Mouse (Mus musculus): Measurements from ENCODE around the gene Prdm8.
A peak's percentile ranks its signal among the peaks of the same experiment; 100 is the strongest.

Gene Prdm8

DNA sequence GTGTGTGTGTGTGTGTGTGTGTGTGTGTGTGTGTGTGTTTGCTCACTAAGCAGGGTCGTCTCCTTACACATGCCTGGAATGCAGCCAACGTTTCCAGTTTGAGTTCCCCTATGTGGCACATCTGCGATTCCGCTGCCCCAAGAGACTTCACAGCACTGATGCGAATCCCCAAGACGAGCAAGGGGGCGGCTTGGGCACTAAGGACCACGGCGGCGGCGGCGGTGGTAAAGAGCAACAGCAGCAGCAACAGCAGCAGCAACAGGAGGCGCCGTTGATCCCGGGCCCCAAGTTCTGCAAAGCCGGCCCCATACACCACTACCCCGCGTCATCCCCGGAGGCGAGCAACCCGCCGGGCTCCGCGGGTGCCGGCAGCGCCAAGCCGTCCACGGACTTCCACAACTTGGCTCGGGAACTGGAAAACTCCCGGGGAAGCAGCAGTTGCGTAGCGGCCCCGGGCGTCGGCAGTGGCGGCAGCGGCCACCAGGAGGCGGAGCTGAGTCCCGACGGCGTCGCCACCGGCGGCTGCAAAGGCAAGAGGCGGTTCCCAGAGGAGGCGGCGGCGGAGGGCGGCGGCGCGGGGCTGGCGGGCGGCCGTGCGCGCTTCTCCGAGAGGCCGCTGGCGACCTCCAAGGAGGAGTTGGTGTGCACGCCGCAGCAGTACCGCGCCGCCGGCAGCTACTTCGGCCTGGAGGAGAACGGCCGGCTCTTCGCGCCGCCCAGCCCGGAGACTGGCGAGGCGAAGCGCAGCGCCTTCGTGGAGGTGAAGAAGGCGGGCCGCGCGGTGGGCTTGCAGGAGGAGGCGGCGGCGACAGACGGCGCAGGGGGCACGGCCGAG is 18.2 kb downstream of the Prdm8 start:
- peak; percentile 85 for DNase-seq (ENCODE audit: low spot score)

DNA sequence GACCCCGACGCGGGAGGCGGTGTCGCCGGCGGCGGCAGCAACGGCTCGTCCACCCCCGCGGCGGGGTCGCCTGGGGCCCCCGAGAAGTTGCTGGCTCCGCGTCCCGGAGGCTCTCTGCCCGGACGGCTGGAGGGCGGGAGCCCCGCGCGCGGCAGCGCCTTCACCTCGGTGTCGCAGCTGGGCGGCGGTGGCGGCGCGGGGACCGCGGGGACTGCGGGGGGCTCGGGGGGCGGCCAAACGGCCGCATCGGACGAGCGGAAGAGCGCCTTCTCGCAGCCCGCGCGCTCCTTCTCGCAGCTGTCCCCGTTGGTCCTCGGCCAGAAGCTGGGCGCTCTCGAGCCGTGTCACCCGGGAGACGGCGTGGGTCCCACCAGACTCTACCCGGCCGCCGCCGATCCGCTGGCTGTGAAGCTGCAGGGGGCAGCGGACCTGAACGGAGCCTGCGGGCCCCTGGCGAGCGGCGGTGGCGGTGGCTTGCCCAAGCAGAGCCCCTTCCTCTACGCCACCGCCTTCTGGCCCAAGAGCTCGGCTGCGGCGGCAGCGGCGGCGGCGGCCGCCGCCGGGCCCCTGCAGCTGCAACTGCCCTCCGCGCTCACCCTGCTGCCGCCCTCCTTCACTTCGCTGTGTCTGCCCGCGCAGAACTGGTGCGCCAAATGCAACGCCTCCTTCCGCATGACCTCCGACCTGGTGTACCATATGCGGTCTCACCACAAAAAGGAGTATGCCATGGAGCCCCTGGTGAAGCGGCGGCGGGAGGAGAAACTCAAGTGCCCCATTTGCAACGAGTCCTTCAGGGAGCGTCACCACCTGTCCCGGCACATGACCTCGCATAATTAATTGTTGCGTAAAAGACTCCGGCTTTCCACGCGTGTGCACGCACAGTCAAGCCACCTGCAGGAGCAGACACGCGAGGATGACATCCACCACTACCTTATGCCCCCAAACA is 19.1 kb downstream of the Prdm8 start:
- DNase-seq (ENCODE audit: low spot score): peak; percentile 69

- DNase-seq (ENCODE audit: low spot score): peak; percentile 27
Observed at GRCm38 (mm10) chr5:98189181-98190180, 22.5 kb downstream of the Prdm8 start.

DNA sequence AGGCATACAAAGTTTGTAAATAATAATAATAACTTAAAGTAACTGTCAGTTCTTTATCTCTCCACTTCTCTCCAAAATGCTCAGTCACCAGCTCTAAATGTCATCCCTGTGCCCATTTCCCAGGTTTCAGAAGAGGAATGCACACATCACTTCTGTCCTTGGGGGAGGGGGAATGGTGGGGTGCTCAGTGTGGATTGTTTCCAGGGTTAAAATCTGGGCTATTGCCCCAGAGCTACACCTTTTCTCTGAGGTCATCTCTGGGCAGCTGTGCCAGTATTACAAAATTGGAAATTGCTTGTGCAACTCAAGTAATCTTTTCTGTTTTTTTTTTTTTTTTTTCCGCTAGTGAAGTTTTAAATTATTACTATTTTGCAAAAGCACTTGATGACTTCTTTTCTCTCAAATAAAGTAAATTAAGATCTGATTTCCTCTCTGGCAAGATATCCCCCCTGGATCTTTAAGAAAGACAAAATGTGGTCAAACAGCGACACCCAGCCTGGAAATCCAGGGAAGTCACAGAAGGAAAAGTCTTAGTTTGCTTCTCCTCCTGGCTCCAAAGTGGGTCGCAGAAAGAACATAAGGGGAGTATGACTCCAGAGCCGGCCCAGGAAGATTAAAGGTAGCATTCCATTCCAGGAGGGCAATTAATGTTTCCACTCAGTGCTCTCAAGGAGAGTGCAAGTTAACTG is 25.4 kb downstream of the Prdm8 start:
- DNase-seq (ENCODE audit: low spot score): no peak

- DNase-seq (ENCODE audit: low spot score): no peak
Observed at GRCm38 (mm10) chr5:98194959-98195358, 28.0 kb downstream of the Prdm8 start.

DNA sequence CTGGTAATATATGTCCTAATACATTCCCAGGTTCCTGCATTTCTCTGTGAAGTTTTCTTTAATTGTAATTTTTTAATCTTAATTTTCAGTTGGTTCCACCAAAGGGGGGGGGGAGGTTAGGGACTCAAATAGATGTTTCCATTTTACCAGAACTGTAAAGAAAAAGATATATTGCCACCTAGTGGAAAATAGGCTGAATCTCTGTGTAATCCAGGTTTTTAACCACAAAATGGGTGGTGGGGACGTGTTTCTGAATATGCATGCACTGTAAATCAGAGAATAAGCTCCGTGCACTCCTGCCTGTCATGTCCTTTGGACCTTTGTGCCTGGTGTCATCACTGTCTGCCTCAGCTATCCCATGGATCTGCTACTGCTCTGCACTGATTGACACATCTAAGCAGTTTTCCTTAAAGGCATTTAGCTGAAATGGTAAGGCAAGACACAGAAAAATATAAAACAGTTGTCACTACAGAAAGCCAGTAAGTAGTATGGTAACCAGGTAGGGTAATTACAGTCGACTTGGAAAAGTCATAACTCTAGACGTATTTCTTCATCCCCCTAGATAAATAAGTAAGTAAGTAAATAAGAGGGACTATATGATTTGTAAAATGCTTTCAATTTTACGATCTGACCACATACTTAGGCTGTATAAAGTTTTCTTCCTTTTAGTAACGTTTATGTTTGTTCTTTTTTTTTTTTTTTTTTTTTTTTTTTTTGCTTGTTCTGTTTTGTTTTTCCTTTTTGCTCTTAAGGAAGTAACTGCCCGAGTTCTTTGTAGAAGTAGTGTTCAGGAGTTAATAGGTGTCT is 31.6 kb downstream of the Prdm8 start:
- DNase-seq (ENCODE audit: low spot score): no peak

- no peak for DNase-seq (ENCODE audit: low spot score)
Observed at GRCm38 (mm10) chr5:98199219-98199552, 32.2 kb downstream of the Prdm8 start.

DNA sequence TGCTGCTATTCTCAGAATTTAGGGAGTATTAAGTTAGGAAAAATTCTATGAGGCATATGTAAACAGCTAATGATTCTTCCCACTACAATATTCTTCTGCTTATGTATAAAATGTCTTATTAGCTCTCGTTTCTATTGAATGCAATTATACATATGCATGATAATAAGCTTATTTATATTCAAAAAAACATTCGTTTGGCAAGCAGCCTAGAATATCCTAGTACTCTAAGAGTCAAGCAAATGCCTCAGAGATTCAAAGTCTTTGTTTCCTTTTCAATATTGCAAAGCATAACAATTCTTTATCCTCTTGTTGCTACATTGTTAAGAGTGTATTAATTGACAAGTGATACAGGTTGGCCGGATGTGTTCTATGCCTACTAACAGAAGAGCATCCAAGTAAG is 34.6 kb downstream of the Prdm8 start:
- DNase-seq (ENCODE audit: low spot score): no peak

DNA sequence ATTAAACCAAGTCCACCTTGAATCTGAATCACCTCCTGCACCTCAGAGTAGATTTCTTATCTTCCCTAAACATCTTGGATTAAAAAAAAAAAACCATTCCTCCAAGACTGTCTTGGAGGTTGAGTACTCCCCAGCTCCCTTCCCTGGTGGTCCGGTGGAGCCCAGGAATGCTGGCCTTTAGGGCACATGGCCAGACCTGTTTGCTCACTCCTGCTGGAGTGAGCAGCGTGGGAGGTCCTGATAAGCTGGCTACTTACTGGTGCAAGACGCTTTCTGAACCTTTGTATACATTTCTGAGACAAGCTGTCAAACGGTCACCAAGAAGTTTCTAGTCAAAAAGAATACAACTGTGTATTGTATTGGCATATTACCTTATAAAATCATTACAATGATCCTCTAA is 36.0 kb downstream of the Prdm8 start:
- DNase-seq (ENCODE audit: low spot score): peak; percentile 32

- no peak for DNase-seq (ENCODE audit: low spot score)
Observed at GRCm38 (mm10) chr5:98212501-98212900, 45.5 kb downstream of the Prdm8 start.

- DNase-seq (ENCODE audit: low spot score): no peak
Observed at GRCm38 (mm10) chr5:98221956-98222355, 55.0 kb downstream of the Prdm8 start.

- DNase-seq (ENCODE audit: low spot score): no peak
Observed at GRCm38 (mm10) chr5:98226710-98227109, 59.7 kb downstream of the Prdm8 start.

DNA sequence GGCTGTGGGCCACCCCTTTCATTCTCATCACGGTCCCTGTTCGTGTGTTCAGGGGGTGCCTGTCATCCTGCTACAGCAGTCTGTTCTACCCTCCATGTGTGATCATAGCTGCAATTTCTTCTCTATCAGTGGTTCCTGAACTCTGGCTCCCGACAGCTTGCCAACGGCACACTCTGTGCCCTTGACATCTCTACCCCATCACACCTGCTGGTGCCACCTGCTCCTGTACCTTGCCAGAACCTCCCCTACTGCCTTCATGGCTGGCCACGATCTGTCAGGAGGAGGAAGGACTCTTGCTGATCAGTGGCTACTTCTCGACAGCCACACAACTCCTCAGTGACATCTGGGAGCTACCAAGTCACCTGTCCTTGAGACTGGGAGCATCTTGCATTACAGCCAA is 62.5 kb downstream of the Prdm8 start:
- no peak for DNase-seq (ENCODE audit: low spot score)

GRCm38 (mm10) chr5:98238466-98238865 is 71.5 kb downstream of the Prdm8 start:
- no peak for DNase-seq (ENCODE audit: low spot score)

Data from embryo, embryonic 10 days (tissue).